Mouse (Mus musculus) hindbrain, embryonic 15.5 days (tissue): ENCODE measurements at regions not wholly inside any gene's neighbourhood (a gene's known extent, or its start where the extent isn't known, plus 50 kb on each side); places are given as distances from the start of the nearest gene placed in this dataset.

ENCODE experiments used
- ATAC-seq: fragments of 200-750 bp; cut with Nextera tagmentation; 2 replicates; pipeline ENCODE4 v1.8.0; 2017; ENCODE audit warnings: low read depth, moderate number of reproducible peaks, moderate TSS enrichment; ENCODE audit not compliant: low FRiP score
- H3K27ac ChIP-seq: fragments of 300-500 bp; sonication (generic); replicated peaks from 2 replicates; pipeline ENCODE4 v1.5.1; 2015; ENCODE audit warnings: mild to moderate bottlenecking, inconsistent platforms
- H3K27me3 ChIP-seq: fragments of 300-500 bp; sonication (generic); 2 replicates; pipeline ENCODE4 v1.6.1; 2015; ENCODE audit warnings: control low read depth, inconsistent platforms
- H3K36me3 ChIP-seq: fragments of 300-500 bp; sonication (generic); 2 replicates; pipeline ENCODE4 v1.6.1; 2015; ENCODE audit warnings: control low read depth, inconsistent platforms
- H3K4me1 ChIP-seq: fragments of 300-500 bp; sonication (generic); replicated peaks from 2 replicates; pipeline ENCODE4 v1.6.1; 2015; ENCODE audit warnings: control low read depth, inconsistent platforms
- H3K4me2 ChIP-seq: fragments of 300-500 bp; sonication (generic); 2 replicates; pipeline ENCODE4 v1.6.1; 2015; ENCODE audit warnings: moderate library complexity, mild to moderate bottlenecking, inconsistent platforms
- H3K4me3 ChIP-seq: fragments of 300-500 bp; sonication (generic); 2 replicates; pipeline ENCODE4 v1.5.1; 2015; ENCODE audit warnings: mild to moderate bottlenecking, inconsistent platforms
- H3K9ac ChIP-seq: fragments of 300-500 bp; sonication (generic); 2 replicates; pipeline ENCODE4 v1.6.1; 2015; ENCODE audit warnings: inconsistent platforms
- H3K9me3 ChIP-seq: fragments of 300-500 bp; sonication (generic); 2 replicates; pipeline ENCODE4 v1.6.1; 2016; ENCODE audit warnings: control low read depth, inconsistent platforms
- whole genome bisulfite sequencing: fragments of 180-500 bp; shearing (Covaris S2); methylation state at CpG from one replicate; pipeline ENCODE4 v1.1.7; 2015; 5-methylcytosine and 5-hydroxymethylcytosine counted together

DNA sequence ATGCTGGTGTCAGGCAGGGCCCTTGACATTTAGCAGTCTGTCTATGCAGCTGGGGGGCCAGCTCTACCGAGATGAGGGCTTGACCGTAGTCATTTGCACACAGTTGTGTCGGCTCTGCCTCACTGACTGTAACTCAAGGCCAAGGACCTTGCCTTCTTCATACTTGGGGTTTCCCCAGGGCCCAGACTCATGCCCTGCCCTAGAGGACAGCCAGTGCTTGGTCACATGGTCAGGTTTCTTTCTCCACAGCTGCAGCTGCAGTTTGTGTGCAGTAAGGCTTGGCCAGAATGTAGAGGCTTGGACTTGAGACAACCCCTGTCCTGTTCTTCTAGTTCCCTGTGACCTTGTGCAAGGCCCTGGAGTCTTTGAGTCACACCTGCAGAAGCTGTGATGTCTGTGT, 68.7 kb upstream of the Id2 start:
- H3K4me3 ChIP-seq: no peak overlapping the region
- no peak overlapping the region for H3K27ac ChIP-seq
- no peak overlapping the region for H3K9ac ChIP-seq
- peaks cover 17% of the 10 kb centered on the region for H3K4me1 ChIP-seq
- WGBS: 91% methylated on average over 3 of the region's 3 CpGs
- no peaks in the 10 kb centered on the region for H3K36me3 ChIP-seq
- no peak overlapping the region for H3K4me2 ChIP-seq
- no peaks in the 10 kb centered on the region for H3K27me3 ChIP-seq
- no peaks in the 10 kb centered on the region for H3K9me3 ChIP-seq
- ATAC-seq: no peak

DNA sequence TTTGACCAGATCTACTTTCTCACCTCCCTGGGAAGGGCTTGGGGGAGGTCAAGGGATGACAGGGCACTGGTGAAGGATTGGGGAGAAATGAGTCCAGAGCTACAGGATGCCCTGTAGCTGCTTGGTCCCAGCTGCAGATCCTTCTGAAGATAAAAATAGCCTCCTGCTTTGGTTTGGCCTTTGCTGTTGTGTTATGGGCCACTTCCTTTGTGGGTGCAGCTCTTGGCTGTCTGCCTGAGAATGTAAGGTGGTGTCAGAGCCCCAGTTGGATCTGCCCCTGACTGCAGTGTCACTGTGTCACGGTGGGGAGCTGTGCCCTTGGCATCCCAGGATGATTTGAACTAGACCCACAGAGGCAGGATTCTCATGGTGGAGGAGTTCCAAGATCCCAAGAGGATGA, 67.8 kb upstream of the Id2 start:
- Histone ChIP-seq H3K4me2 (no peak overlapping the region), H3K27me3 (no peaks in the 10 kb centered on the region), H3K4me3 (no peak overlapping the region), H3K9me3 (no peaks in the 10 kb centered on the region), H3K4me1 (peaks cover 17% of the 10 kb centered on the region), H3K27ac (no peak overlapping the region), H3K9ac (no peak overlapping the region), H3K36me3 (no peaks in the 10 kb centered on the region)
- WGBS: 86% methylated on average over 1 of the region's 1 CpGs
- no peak for ATAC-seq

DNA sequence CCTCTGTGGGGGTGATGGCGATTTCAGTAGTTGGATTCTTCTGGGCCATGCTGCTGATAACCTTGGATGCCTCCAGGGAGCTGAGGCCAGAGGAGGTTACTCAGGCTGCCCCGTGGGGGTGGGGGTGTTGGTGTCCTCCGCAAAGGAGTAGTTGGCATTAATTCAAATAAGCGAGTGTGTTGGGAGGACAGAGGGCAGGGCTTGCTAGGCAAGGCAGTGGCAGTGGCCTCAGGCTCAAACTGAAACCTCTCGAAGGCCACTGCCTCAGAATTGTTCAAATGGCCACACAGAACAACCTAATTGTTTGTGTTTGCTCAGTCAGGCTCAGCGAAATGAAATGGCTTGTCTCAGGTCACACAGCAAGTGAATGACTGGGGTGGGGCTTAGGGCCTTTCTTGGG, 66.6 kb upstream of the Id2 start:
- no peak overlapping the region for H3K9ac ChIP-seq
- H3K27ac ChIP-seq: no peak overlapping the region
- no peaks in the 10 kb centered on the region for H3K9me3 ChIP-seq
- H3K4me1 ChIP-seq: peaks cover 17% of the 10 kb centered on the region
- H3K4me2 ChIP-seq: no peak overlapping the region
- no peaks in the 10 kb centered on the region for H3K27me3 ChIP-seq
- ATAC-seq: no peak
- H3K4me3 ChIP-seq: no peak overlapping the region
- WGBS: 16% methylated on average over 6 of the region's 6 CpGs
- H3K36me3 ChIP-seq: no peaks in the 10 kb centered on the region

DNA sequence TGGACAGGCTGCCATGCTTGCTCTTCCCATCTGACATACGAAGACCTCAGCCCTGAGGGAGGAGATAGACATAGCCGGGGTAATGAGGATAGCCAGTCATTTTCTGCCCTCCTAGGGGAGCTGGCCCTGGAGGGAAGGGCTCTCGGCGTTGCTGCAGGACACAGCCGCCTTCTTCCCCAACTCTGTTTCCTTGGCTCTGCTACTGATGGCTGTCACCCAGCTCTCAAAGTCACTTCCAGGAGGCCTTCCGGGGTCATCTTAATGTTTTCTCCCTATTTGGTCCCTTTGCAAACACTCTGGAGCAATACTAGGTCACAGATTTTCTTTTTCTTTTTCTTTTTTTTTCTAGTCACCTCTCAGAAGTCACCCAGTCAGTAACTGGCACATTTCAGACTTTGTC, 65.9 kb upstream of the Id2 start:
- H3K9ac ChIP-seq: no peak overlapping the region
- H3K9me3 ChIP-seq: no peaks in the 10 kb centered on the region
- H3K4me1 ChIP-seq: peaks cover 17% of the 10 kb centered on the region
- no peak for ATAC-seq
- H3K4me2 ChIP-seq: no peak overlapping the region
- no peak overlapping the region for H3K4me3 ChIP-seq
- H3K36me3 ChIP-seq: no peaks in the 10 kb centered on the region
- 76% methylated on average over 6 of the region's 6 CpGs for WGBS
- no peak overlapping the region for H3K27ac ChIP-seq
- no peaks in the 10 kb centered on the region for H3K27me3 ChIP-seq

DNA sequence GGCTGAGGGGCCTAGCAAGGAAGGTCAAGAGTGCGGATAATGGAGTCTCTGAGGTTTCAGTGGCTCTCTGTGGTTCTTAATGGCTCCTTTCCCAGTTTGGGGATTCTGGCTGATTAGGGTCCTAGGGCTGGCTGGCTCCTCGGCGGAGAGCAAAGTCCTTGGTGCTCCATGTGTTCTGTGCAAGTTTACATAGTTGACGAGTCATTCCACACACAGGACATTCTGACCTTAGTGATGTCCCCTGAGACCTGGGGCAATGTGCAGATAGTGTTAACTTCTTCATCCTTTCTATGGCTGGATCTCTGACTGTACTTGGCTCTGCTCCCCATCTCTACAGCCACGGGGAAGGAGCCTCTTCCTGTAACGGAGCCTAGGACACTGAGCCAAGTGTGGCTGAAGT, 65.0 kb upstream of the Id2 start:
- Histone ChIP-seq H3K4me1 (peaks cover 17% of the 10 kb centered on the region), H3K4me3 (no peak overlapping the region), H3K4me2 (no peak overlapping the region), H3K9ac (no peak overlapping the region), H3K27me3 (no peaks in the 10 kb centered on the region), H3K27ac (no peak overlapping the region), H3K36me3 (no peaks in the 10 kb centered on the region), H3K9me3 (no peaks in the 10 kb centered on the region)
- no peak for ATAC-seq
- WGBS: 82% methylated on average over 6 of the region's 6 CpGs

DNA sequence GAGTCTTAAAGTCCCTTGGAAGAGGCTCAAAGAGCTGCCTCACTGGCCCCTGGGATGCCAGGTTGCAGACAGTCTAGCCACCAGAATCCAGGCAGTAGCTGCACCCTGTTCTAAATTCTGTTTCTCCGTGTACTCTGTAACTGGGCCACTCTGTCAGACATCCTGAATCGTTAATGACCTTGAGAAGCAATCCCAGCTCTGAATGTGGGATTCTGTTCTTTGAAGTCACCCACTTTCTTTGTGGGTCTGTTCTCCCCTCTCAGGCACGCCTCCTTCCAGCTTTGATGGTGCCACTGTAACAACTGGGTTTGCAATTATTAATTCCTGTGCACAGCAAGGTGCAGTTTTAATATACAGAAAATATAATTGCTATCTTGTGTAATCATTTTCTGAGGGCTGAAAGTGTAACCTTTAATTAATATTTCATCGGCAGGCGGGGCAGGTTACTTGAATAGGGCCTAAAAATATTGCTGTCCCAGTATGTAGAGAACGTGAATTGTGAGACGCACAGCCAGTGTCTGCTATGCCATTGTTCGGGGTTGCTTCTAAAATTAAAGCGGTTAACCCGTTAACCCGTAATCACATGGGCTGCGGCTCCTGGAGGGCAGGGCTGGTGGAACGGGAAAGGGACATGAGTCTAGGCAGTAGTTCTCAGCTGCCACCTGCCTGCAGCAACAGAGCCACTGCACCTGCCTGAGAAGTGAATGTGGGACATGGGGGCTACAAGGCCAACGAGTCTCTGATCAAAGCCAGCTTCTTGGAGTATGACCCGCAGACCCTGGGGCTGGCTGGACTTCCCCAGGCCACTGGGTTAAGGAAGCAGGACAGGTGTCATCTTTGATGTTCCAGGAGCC, 64.3 kb upstream of the Id2 start:
- H3K27me3 ChIP-seq: no peaks in the 10 kb centered on the region
- no peak overlapping the region for H3K4me3 ChIP-seq
- H3K36me3 ChIP-seq: no peaks in the 10 kb centered on the region
- peaks cover 17% of the 10 kb centered on the region for H3K4me1 ChIP-seq
- H3K9me3 ChIP-seq: no peaks in the 10 kb centered on the region
- no peak overlapping the region for H3K27ac ChIP-seq
- 57% methylated on average over 15 of the region's 15 CpGs for WGBS
- H3K9ac ChIP-seq: no peak overlapping the region
- no peak for ATAC-seq
- no peak overlapping the region for H3K4me2 ChIP-seq

DNA sequence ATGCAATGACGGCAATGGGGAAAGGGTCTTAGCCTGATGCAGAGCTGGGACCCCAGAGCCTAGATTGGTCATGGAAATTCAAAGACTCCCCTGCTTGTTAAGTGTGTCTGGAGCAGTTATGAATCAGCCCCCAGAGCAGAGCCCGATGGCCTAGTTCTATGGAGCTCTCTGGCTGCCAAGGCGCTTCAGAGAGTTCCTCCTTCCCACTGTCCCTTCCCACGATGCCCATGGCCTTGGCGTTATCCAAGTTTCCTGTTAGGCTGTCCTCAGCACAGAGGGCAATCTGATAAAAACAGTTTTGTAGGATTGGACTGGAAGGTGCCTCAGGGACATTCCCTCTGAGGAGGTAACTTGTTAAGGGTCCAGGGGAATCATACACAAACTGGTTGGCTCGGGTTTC, 62.2 kb upstream of the Id2 start:
- Histone ChIP-seq H3K4me2 (no peak overlapping the region), H3K9me3 (no peaks in the 10 kb centered on the region), H3K9ac (no peak overlapping the region), H3K4me3 (no peak overlapping the region), H3K27me3 (no peaks in the 10 kb centered on the region), H3K27ac (no peak overlapping the region), H3K4me1 (peaks cover 17% of the 10 kb centered on the region), H3K36me3 (no peaks in the 10 kb centered on the region)
- 91% methylated on average over 6 of the region's 6 CpGs for whole genome bisulfite sequencing
- no peak for ATAC-seq

DNA sequence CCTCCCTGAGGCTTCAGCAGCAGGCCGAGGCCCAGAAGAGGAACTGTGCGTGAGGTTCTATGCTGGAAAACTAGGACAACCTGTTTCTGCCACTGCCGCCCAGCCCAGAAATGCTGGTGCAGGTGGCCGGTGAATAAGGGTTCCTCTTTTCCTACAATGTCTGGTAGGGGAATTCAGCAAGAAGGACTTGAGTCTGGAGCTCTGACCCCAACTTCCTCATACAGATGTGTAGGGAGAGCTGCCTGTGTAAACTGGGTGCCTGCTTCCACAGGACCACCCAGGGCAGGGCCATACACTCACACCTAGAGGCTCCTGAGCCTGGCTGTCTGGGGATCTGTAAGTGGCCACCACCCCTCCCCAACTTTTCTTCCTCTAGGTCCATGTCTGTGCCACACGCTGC, 60.3 kb upstream of the Id2 start:
- ATAC-seq: no peak
- Histone ChIP-seq H3K9me3 (no peaks in the 10 kb centered on the region), H3K27ac (no peak overlapping the region), H3K4me1 (peaks cover 8% of the 10 kb centered on the region; the same call in 1 of the 2 replicates), H3K36me3 (no peaks in the 10 kb centered on the region), H3K4me2 (no peak overlapping the region), H3K27me3 (no peaks in the 10 kb centered on the region), H3K9ac (no peak overlapping the region), H3K4me3 (no peak overlapping the region)
- WGBS: 91% methylated on average over 5 of the region's 5 CpGs

DNA sequence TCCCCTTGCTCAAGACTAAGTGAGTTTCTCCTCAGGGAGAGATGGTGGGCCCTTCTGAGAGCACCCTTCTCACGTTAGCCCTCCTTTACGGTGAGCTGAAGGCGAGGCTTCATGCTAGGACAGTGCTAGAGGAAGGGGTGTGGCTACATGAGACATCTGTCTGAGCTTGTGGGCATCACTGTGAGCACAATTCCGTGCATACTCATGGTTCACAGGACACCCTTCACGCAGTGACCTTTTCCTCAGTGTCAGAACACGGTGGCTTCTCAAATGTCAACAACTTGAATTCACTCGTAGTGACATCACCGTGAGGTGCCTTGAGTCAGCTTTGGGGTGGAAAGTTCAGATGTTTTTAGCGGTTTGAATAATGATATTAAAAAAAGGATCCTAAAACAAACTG, 58.5 kb upstream of the Id2 start:
- H3K27ac ChIP-seq: no peak overlapping the region
- no peaks in the 10 kb centered on the region for H3K9me3 ChIP-seq
- H3K27me3 ChIP-seq: no peaks in the 10 kb centered on the region
- H3K4me1 ChIP-seq: no peaks in the 10 kb centered on the region
- H3K9ac ChIP-seq: no peak overlapping the region
- H3K4me2 ChIP-seq: no peak overlapping the region
- no peaks in the 10 kb centered on the region for H3K36me3 ChIP-seq
- ATAC-seq: no peak
- WGBS: 76% methylated on average over 9 of the region's 9 CpGs
- no peak overlapping the region for H3K4me3 ChIP-seq

DNA sequence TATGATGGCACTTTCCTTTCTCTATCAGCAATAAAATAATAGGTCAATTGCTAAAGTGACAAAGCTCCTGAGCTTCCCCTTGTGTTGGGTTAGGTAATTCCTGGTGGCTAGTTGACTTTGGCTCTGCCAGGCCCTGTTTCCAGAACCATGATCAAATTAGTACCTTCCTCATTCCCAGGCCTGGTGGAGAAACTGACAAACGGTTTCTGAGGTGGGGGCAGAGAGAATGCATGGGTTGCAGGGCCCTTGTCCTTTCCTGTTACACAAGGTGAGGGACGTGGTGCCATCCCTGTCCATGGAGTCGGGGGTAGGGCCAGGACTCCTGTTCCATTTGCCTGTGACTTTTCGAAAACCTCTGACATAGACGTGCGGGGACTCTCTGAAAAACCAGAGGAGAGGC, 51.2 kb upstream of the Id2 start:
- Histone ChIP-seq H3K4me3 (no peak overlapping the region), H3K27me3 (no peaks in the 10 kb centered on the region), H3K9me3 (no peaks in the 10 kb centered on the region), H3K36me3 (no peaks in the 10 kb centered on the region), H3K4me2 (no peak overlapping the region), H3K27ac (no peak overlapping the region), H3K4me1 (no peaks in the 10 kb centered on the region), H3K9ac (no peak overlapping the region)
- ATAC-seq: no peak
- WGBS: 87% methylated on average over 6 of the region's 6 CpGs
